Mouse (Mus musculus): ENCODE results near the gene Slc4a1.

Gene Slc4a1

GRCm38 (mm10) chr11:102375196-102376173 lies 9.5 kb upstream of the Slc4a1 start:
- in situ Hi-C loops (cut with MboI): no loop called here

GRCm38 (mm10) chr11:102374108-102374725 lies 8.2 kb upstream of the Slc4a1 start:
- in situ Hi-C loops (cut with MboI): no loop called here

DNA sequence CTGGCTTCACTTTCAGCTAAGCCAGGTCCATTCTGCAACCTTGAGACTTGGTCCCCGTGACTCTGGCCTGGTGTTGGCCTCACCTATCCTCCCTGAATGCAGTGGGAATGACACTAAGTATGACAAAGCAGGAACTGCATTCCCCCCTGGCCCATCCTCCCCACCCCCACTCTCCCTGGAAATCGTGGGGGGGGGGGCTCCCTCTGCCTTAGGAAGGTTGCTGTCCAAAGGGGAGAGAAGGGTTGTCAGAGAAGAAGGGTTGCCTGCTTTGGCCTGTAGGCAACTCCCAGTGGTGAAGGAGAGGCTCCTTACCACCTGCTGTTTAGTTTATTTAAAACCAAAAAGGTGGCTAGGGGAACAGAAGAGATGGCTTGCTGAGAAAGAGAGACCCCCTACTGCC lies 7.6 kb upstream of the Slc4a1 start:
- in situ Hi-C loops (cut with MboI): no loop called here

DNA sequence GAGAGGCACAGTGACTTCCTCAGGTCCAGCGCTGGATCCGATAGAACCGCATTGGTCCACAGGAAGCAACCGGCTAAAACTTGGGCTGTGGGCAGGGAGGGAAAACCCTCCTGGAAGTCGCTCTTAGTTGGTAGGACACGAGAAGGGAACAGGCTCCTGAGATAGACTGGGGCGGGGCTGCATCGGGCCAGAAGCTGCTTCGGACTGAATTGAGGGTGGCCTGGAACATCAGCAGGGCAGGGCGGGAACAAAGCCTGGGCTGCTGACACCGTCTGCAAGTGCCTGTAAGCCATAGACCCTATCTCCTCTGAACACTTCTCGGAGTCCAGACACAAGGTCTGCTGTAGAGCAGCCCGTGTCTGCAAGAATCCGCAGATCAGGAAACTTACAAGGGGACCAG lies 6.9 kb upstream of the Slc4a1 start:
- in situ Hi-C loops (cut with MboI): no loop called here

GRCm38 (mm10) chr11:102371926-102372685 lies 6.1 kb upstream of the Slc4a1 start:
- in situ Hi-C loops (cut with MboI): no loop called here

GRCm38 (mm10) chr11:102370285-102370684 lies 4.3 kb upstream of the Slc4a1 start:
- in situ Hi-C loops (cut with MboI): no loop called here

GRCm38 (mm10) chr11:102369263-102369662 lies 3.3 kb upstream of the Slc4a1 start:
- in situ Hi-C loops (cut with MboI): no loop called here

GRCm38 (mm10) chr11:102368347-102368746 lies 2.3 kb upstream of the Slc4a1 start:
- in situ Hi-C loops (cut with MboI): no loop called here

GRCm38 (mm10) chr11:102367504-102368280 lies 1.7 kb upstream of the Slc4a1 start:
- in situ Hi-C loops (cut with MboI): no loop called here

DNA sequence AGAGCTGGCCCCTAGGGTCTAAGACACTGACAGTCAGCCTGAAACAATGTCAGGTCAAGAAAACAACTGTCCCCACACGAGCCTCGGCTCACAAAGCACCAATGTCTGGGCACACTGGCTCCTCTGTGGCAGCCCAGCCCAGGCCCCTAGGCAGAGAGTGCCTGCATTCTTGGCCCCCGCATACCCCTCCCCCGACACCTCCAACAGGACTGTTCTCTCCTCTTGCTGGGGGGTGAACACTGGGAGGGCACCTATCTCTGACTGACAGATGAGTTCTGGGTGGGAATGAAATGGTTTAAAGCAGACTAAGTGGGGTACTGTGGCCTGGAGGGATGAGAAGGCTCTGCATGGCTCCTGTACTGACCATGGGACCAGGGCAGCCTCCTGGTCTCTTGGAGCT lies 304 bp downstream of the Slc4a1 start:
- in situ Hi-C loops (cut with MboI): no loop called here

GRCm38 (mm10) chr11:102364570-102365371 lies 1.2 kb downstream of the Slc4a1 start:
- in situ Hi-C loops (cut with MboI): no loop called here

DNA sequence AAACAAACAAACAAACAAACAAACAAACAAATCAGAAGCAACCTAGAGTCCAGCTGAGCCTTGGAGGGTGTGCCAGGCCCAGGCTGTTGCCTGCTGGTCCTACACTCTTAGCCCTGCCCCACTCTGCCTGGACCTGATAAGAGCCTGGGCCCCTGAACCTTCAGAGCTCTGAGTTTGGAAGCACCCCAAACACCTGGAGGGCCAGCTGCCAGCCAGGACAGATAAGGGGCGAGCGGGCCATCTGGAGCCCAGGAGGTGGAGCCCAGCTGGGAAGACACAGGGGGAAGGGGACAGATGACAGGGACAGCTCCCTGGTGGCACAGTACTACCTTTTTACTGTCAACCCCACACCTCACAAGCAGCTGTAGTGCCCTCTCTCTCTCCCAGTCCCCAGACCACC lies 2.4 kb downstream of the Slc4a1 start:
- in situ Hi-C loops (cut with MboI): no loop called here

- in situ Hi-C loops (cut with MboI): no loop called here
Observed at GRCm38 (mm10) chr11:102361776-102362495, 4.1 kb downstream of the Slc4a1 start.

DNA sequence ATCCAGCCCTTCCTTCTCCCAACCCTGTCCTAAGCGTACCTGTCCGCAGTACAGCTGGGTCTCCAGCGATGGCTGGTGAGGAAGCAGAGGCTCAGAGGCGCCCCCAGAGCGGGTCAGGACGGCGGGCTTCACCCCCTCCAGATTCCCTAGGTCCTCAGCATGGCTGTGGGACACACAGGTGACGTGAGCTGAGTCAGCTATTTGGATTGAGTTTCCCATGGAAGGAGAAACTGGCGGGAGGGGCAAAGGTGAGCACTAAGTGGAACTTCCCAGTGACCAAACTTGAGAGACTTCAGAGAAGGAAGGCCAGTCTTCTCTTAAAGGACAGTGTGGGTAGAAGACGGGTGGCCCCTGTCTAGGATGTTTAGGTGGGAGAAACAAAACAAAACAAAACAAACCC lies 7.6 kb downstream of the Slc4a1 start:
- in situ Hi-C loops (cut with MboI): no loop called here

GRCm38 (mm10) chr11:102356636-102357350 lies 9.2 kb downstream of the Slc4a1 start:
- in situ Hi-C loops (cut with MboI): no loop called here

GRCm38 (mm10) chr11:102356190-102356589 lies 9.8 kb downstream of the Slc4a1 start:
- in situ Hi-C loops (cut with MboI): no loop called here

GRCm38 (mm10) chr11:102355501-102355900 lies 10.5 kb downstream of the Slc4a1 start:
- in situ Hi-C loops (cut with MboI): no loop called here

- in situ Hi-C loops (cut with MboI): no loop called here
Observed at GRCm38 (mm10) chr11:102353021-102353431, 13.0 kb downstream of the Slc4a1 start.

DNA sequence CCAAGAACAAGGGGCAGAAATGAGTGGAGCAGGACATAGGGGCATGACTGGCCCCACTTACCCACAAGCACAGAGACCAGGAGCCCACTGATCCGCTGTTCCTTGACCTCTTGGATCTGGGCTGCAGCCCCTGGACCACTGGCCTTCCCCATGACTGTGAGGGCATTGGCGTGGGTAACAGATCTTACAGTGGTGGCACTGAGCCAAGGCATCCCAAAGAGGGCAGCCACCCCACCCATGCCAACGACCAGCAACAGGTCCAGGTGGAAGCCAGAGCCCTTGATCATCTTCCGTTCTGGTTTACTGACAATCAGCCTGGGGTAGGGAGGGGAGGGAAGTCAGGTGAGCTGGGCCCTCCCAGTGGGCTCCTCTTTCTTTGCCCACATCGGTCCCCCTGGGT lies 13.6 kb downstream of the Slc4a1 start:
- in situ Hi-C loops (cut with MboI): no loop called here

Measured in mature B cell (primary cell).